Mouse (Mus musculus): Measurements from ENCODE around the gene Hdac9. TPM values are rescaled to one million over a fixed set of nuclear protein-coding genes. Genes with fewer than 3 reads are reported as not detected.

The Hdac9 gene
- total and polyA plus RNA-seq, 3 experiments: 0.03 to 0.19 TPM; not detected in 1

DNA sequence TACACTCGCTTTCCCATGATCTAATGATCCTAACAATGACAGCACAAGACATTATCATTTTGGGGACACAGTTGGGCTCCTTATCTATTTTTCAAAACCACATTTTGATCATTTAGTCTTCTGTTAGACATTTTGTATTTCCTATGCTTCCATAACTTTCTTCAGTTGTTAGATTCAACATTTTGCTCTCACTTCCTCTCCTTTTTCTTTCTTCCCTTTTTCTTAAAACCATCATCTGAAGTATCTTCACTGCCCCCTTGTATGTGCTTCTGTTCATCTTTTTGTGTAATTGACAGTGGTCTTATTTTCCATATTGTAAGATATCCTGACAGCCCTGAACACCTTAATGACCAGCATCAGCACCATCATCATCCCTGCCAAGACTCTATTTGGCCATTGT lies 725.6 kb downstream of the Hdac9 start:
- TF ChIP-seq RCOR1 (IDR thresholded peaks at IDR 0.05; ENCODE audit: low read depth, low read length) (no peak), ZKSCAN1 (IDR thresholded peaks at IDR 0.05; ENCODE audit: low read depth, low read length) (no peak), TCF12 (IDR thresholded peaks at IDR 0.05; ENCODE audit: low read depth, low read length) (no peak), HCFC1 (IDR thresholded peaks at IDR 0.05; ENCODE audit: low read depth, low read length) (no peak), MAFK (IDR thresholded peaks at IDR 0.05; ENCODE audit: borderline replicate concordance, low read depth, low read length) (no peak), MXI1 (IDR thresholded peaks at IDR 0.05; ENCODE audit: low read depth, low read length) (no peak), MYC (IDR thresholded peaks at IDR 0.05; ENCODE audit: low read depth, low read length) (no peak), SMC3 (IDR thresholded peaks at IDR 0.05; ENCODE audit: low read depth, low read length) (no peak), USF2 (IDR thresholded peaks at IDR 0.05; ENCODE audit: borderline replicate concordance in 1 of 2, insufficient read depth in 1 of 2, low read depth in 1 of 2, low read length in 2 of 2) (no peak), POLR2AphosphoS5 (IDR thresholded peaks at IDR 0.05; ENCODE audit: borderline replicate concordance, low read depth, low read length) (no peak), ETS1 (IDR thresholded peaks at IDR 0.05; ENCODE audit: low read depth, low read length) (no peak), E2F4 (IDR thresholded peaks at IDR 0.05; ENCODE audit: borderline replicate concordance, low read depth, low read length) (no peak), POLR2A (IDR thresholded peaks at IDR 0.05; ENCODE audit: control insufficient read depth in 1 of 2, insufficient read depth in 1 of 2, low read depth in 1 of 2, low read length in 2 of 2, poor library complexity in 1 of 2) (no peak), ZC3H11A (IDR thresholded peaks at IDR 0.05; ENCODE audit: low read depth, low read length) (no peak), KAT2A (conservative IDR thresholded peaks at IDR 0.05; ENCODE audit: low read depth, low read length) (no peak), JUND (IDR thresholded peaks at IDR 0.05; ENCODE audit: low read depth, low read length) (no peak), CHD1 (IDR thresholded peaks at IDR 0.05; ENCODE audit: low read depth, low read length) (no peak), ZNF384 (IDR thresholded peaks at IDR 0.05; ENCODE audit: low read depth, low read length) (no peak), GABPA (IDR thresholded peaks at IDR 0.05; ENCODE audit: low read depth, low read length) (no peak)
- Histone ChIP-seq H3K4me3 (ENCODE audit: control insufficient read depth in 1 of 2, insufficient read depth in 1 of 2, low read depth in 2 of 2, low read length in 2 of 2) (no peak overlapping the region), H3K9me3 (replicated peaks; ENCODE audit: insufficient read depth, low read length) (no peaks in the 10 kb centered on the region), H3K27me3 (ENCODE audit: control insufficient read depth in 1 of 2, insufficient read depth in 2 of 2, low read length in 2 of 2) (no peaks in the 10 kb centered on the region), H3K79me2 (ENCODE audit: control insufficient read depth, insufficient read depth, low read length, poor library complexity) (no peaks in the 10 kb centered on the region), H3K9ac (ENCODE audit: control insufficient read depth, low read depth, low read length, poor library complexity, severe bottlenecking) (no peak overlapping the region), H3K36me3 (ENCODE audit: control insufficient read depth in 1 of 2, insufficient read depth in 2 of 2, low read length in 2 of 2) (no peaks in the 10 kb centered on the region), H3K4me1 (ENCODE audit: control insufficient read depth in 1 of 2, insufficient read depth in 2 of 2, low read length in 2 of 2) (no peaks in the 10 kb centered on the region), H3K27ac (ENCODE audit: control insufficient read depth, low read depth, low read length) (no peak overlapping the region)
- no peak for DNase-seq (ENCODE audit: low read depth, low spot score)

DNA sequence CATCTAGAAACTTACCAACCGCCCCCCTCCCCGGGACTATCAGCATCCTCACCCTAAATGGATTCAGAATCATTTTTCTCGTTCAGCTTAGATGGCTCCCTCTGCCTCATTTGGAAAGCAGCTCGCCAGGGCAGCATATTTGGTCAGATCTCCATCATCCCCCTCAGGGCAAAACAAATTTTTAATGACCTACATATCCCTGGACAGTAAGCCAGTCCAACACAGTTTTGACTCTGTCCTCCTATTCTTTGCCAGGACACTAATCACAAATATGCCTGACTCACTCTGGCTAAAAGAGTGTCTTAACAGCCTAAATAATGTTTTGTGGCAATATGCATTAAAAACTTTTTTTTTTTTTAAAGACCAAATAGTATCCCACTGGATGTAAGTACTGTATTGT lies 738.0 kb downstream of the Hdac9 start:
- DNase-seq (ENCODE audit: low read depth, low spot score): no peak
- H3K9ac ChIP-seq (ENCODE audit: control insufficient read depth, low read depth, low read length, poor library complexity, severe bottlenecking): no peak overlapping the region
- H3K36me3 ChIP-seq (ENCODE audit: control insufficient read depth in 1 of 2, insufficient read depth in 2 of 2, low read length in 2 of 2): no peaks in the 10 kb centered on the region
- no peaks in the 10 kb centered on the region for H3K79me2 ChIP-seq (ENCODE audit: control insufficient read depth, insufficient read depth, low read length, poor library complexity)
- no peak overlapping the region for H3K27ac ChIP-seq (ENCODE audit: control insufficient read depth, low read depth, low read length)
- TF ChIP-seq TAL1 (IDR thresholded peaks at IDR 0.05; ENCODE audit: low read length) (no peak), CHD1 (IDR thresholded peaks at IDR 0.05; ENCODE audit: low read depth, low read length) (no peak), POLR2AphosphoS5 (IDR thresholded peaks at IDR 0.05; ENCODE audit: borderline replicate concordance, low read depth, low read length) (no peak), EP300 (IDR thresholded peaks at IDR 0.05; ENCODE audit: low read depth in 1 of 2, low read length in 2 of 2) (no peak), ZC3H11A (IDR thresholded peaks at IDR 0.05; ENCODE audit: low read depth, low read length) (no peak), MEF2A (IDR thresholded peaks at IDR 0.05; ENCODE audit: extremely low read depth, insufficient replicate concordance, low read depth, low read length, poor library complexity, severe bottlenecking) (no peak), SMC3 (IDR thresholded peaks at IDR 0.05; ENCODE audit: low read depth, low read length) (no peak), TBP (IDR thresholded peaks at IDR 0.05; ENCODE audit: low read depth, low read length) (no peak), TCF12 (IDR thresholded peaks at IDR 0.05; ENCODE audit: low read depth, low read length) (no peak), CTCF (IDR thresholded peaks at IDR 0.05 in 2 of 3, conservative IDR thresholded peaks at IDR 0.05 in 1 of 3; ENCODE audit: control insufficient read depth in 1 of 3, insufficient read depth in 1 of 3, low read depth in 2 of 3, low read length in 3 of 3, poor library complexity in 1 of 3, severe bottlenecking in 1 of 3) (no peak), CHD2 (IDR thresholded peaks at IDR 0.05; ENCODE audit: low read length) (no peak), KAT2A (conservative IDR thresholded peaks at IDR 0.05; ENCODE audit: low read depth, low read length) (no peak), GABPA (IDR thresholded peaks at IDR 0.05; ENCODE audit: low read depth, low read length) (no peak), UBTF (IDR thresholded peaks at IDR 0.05; ENCODE audit: borderline replicate concordance, insufficient read depth, low read depth, low read length) (no peak), NELFE (IDR thresholded peaks at IDR 0.05; ENCODE audit: low read depth, low read length) (no peak), RCOR1 (IDR thresholded peaks at IDR 0.05; ENCODE audit: low read depth, low read length) (no peak), POLR2AphosphoS2 (IDR thresholded peaks at IDR 0.05; ENCODE audit: low read length) (no peak), BHLHE40 (IDR thresholded peaks at IDR 0.05; ENCODE audit: borderline replicate concordance, low read depth, low read length) (no peak), JUND (IDR thresholded peaks at IDR 0.05; ENCODE audit: low read depth, low read length) (no peak)
- H3K9me3 ChIP-seq (replicated peaks; ENCODE audit: insufficient read depth, low read length): no peaks in the 10 kb centered on the region
- no peak overlapping the region for H3K4me3 ChIP-seq (ENCODE audit: control insufficient read depth in 1 of 2, insufficient read depth in 1 of 2, low read depth in 2 of 2, low read length in 2 of 2)
- H3K4me1 ChIP-seq (ENCODE audit: control insufficient read depth in 1 of 2, insufficient read depth in 2 of 2, low read length in 2 of 2): no peaks in the 10 kb centered on the region
- no peaks in the 10 kb centered on the region for H3K27me3 ChIP-seq (ENCODE audit: control insufficient read depth in 1 of 2, insufficient read depth in 2 of 2, low read length in 2 of 2)
